Mouse (Mus musculus) midbrain, postnatal 0 days (tissue): ENCODE measurements around the gene Pmm1. TPM values are rescaled to one million over a fixed set of nuclear protein-coding genes. Genes with fewer than 3 reads are reported as not detected.
"Not testable (repeated sequence)": the region's sequence is repeated elsewhere in the genome, so short reads cannot be mapped to it uniquely, and the experiment has no call there.

Experiments used
- ATAC-seq: fragments of 200-750 bp; cut with Nextera tagmentation; 2 replicates; pipeline ENCODE4 v1.8.0; 2017; ENCODE audit warnings: moderate number of reproducible peaks, mild to moderate bottlenecking, moderate TSS enrichment, moderate library complexity; ENCODE audit not compliant: low FRiP score
- DNase-seq: peaks from one replicate; pipeline ENCODE4 v3.0.0-alpha.2; 2015; ENCODE audit warnings: low spot score
- H3K27ac ChIP-seq: fragments of 300-500 bp; sonication (generic); 2 replicates; pipeline ENCODE4 v1.5.1; 2014; ENCODE audit warnings: low read depth, mild to moderate bottlenecking, low read length, mixed read lengths
- H3K27me3 ChIP-seq: fragments of 300-500 bp; sonication (generic); 2 replicates; pipeline ENCODE4 v1.6.1; 2014; ENCODE audit warnings: low read length, control low read depth, mixed read lengths; ENCODE audit not compliant: insufficient read depth
- H3K36me3 ChIP-seq: fragments of 300-500 bp; sonication (generic); 2 replicates; pipeline ENCODE4 v1.6.1; 2014; ENCODE audit warnings: low read length, control low read depth, mixed read lengths; ENCODE audit not compliant: insufficient read depth
- H3K4me1 ChIP-seq: fragments of 300-500 bp; sonication (generic); 2 replicates; pipeline ENCODE4 v1.6.1; 2014; ENCODE audit warnings: mild to moderate bottlenecking, control low read depth, antibody characterized with exemption, low read length, mixed read lengths; ENCODE audit not compliant: insufficient read depth
- H3K4me2 ChIP-seq: fragments of 300-500 bp; sonication (generic); 2 replicates; pipeline ENCODE4 v1.6.1; 2014; ENCODE audit warnings: low read depth, mild to moderate bottlenecking, low read length, mixed read lengths; ENCODE audit not compliant: poor library complexity, severe bottlenecking
- H3K4me3 ChIP-seq: fragments of 300-500 bp; sonication (generic); 2 replicates; pipeline ENCODE4 v1.5.1; 2014; ENCODE audit warnings: low read depth, mild to moderate bottlenecking, low read length, moderate library complexity
- H3K9ac ChIP-seq: fragments of 300-500 bp; sonication (generic); replicated peaks from 2 replicates; pipeline ENCODE4 v1.6.1; 2014; ENCODE audit warnings: mild to moderate bottlenecking, low read length, moderate library complexity, mixed read lengths; ENCODE audit not compliant: poor library complexity, severe bottlenecking
- H3K9me3 ChIP-seq: fragments of 300-500 bp; sonication (generic); 2 replicates; pipeline ENCODE4 v1.6.1; 2016; ENCODE audit warnings: low read length, control low read depth
- CTCF ChIP-seq: IDR thresholded peaks from 2 replicates; pipeline ENCODE4 v1.5.1; 2016; ENCODE audit warnings: antibody characterized with exemption, mild to moderate bottlenecking
- WGBS: fragments of 180-500 bp; shearing (Covaris S2); extraction: QIAGEN DNeasy Blood & Tissue Kit; methylation state at CpG from one replicate; pipeline ENCODE4 v1.1.7; 2014; 5-methylcytosine and 5-hydroxymethylcytosine counted together
- polyA plus RNA-seq: library from polyadenylated mRNA; unstranded; fragments of >200 nt; fragmentation: Nextera tagmentation; extraction: Ambion mirVana; gene quantifications from 2 replicates; pipeline ENCODE4 v1.2.1, GENCODE M21; 2015
- total RNA-seq: library from RNA; depleted of rRNA; stranded (reverse); fragments of >200 nt; gene quantifications from 2 replicates; pipeline ENCODE4 v1.2.3, GENCODE M21; 2014

The Pmm1 gene
- total and polyA plus RNA-seq, 2 experiments from 2014 or later = 122 to 172 TPM

GRCm38 (mm10) chr15:81987646-81988045, 26.9 kb upstream of the Pmm1 start, which contains the start of gene Xrcc6:
Gene Xrcc6 (plus strand): TSS chr15:81987835.
- no peak within 1 kb of the TSS for H3K27ac ChIP-seq
- DNase-seq = no peak
- H3K4me2 ChIP-seq = no peak within 1 kb of the TSS
- H3K4me1 ChIP-seq = no peaks in the 10 kb centered on the region
- no peak within 1 kb of the TSS for H3K4me3 ChIP-seq
- WGBS = 81% methylated on average over 3 of the region's 3 CpGs
- peaks cover under 1% of the 10 kb centered on the region for H3K36me3 ChIP-seq
- TF ChIP-seq CTCF = no peak
- H3K9me3 ChIP-seq = no peaks in the 10 kb centered on the region
- no peaks in the 10 kb centered on the region for H3K27me3 ChIP-seq
- no peak for ATAC-seq
- no peak within 1 kb of the TSS for H3K9ac ChIP-seq

- H3K9ac ChIP-seq = no peak overlapping the region
- no peak overlapping the region for H3K4me2 ChIP-seq
- DNase-seq (peak; percentile 44), ATAC-seq (0 out of 2 replicates have a peak, but pooled peaks have one; percentile 34)
- 0 out of 2 replicates have a peak overlapping the region, but pooled peaks have one; percentile 38 for H3K27ac ChIP-seq
- WGBS = 53% methylated on average over 2 of the region's 2 CpGs
- no peaks in the 10 kb centered on the region for H3K36me3 ChIP-seq
- no peak overlapping the region for H3K4me3 ChIP-seq
- H3K4me1 ChIP-seq = no peaks in the 10 kb centered on the region
- no peaks in the 10 kb centered on the region for H3K9me3 ChIP-seq
- H3K27me3 ChIP-seq = no peaks in the 10 kb centered on the region
- no peak for TF ChIP-seq CTCF
Measured at GRCm38 (mm10) chr15:81985267-81986161, 24.8 kb upstream of the Pmm1 start.

- no peak for ATAC-seq
- no peak for DNase-seq
- Histone ChIP-seq H3K36me3 (no peaks in the 10 kb centered on the region), H3K27me3 (no peaks in the 10 kb centered on the region), H3K27ac (no peak overlapping the region), H3K4me3 (no peak overlapping the region), H3K9ac (no peak overlapping the region), H3K9me3 (no peaks in the 10 kb centered on the region), H3K4me2 (no peak overlapping the region), H3K4me1 (no peaks in the 10 kb centered on the region)
- 61% methylated on average over 1 of the region's 1 CpGs for WGBS
- no peak for TF ChIP-seq CTCF
Measured at GRCm38 (mm10) chr15:81982173-81982572, 21.4 kb upstream of the Pmm1 start.

GRCm38 (mm10) chr15:81980321-81980720, 19.6 kb upstream of the Pmm1 start, which contains the start of gene 1700029P11Rik:
Gene 1700029P11Rik (plus strand): TSS chr15:81980540.
- Histone ChIP-seq H3K9me3 (no peaks in the 10 kb centered on the region), H3K27me3 (no peaks in the 10 kb centered on the region), H3K27ac (no peak within 1 kb of the TSS), H3K9ac (no peak within 1 kb of the TSS), H3K36me3 (no peaks in the 10 kb centered on the region), H3K4me1 (no peaks in the 10 kb centered on the region), H3K4me3 (no peak within 1 kb of the TSS), H3K4me2 (no peak within 1 kb of the TSS)
- ATAC-seq = no peak
- WGBS = 95% methylated on average over 23 of the region's 23 CpGs
- no peak for DNase-seq
- TF ChIP-seq CTCF = no peak

- ATAC-seq, H3K9ac ChIP-seq, H3K9me3 ChIP-seq: not testable (repeated sequence)
Measured at GRCm38 (mm10) chr15:81975156-81975555, 14.4 kb upstream of the Pmm1 start.

GRCm38 (mm10) chr15:81970498-81970897, 9.8 kb upstream of the Pmm1 start:
- not testable (repeated sequence) for H3K27ac ChIP-seq, H3K4me2 ChIP-seq, H3K4me3 ChIP-seq, H3K9ac ChIP-seq, H3K9me3 ChIP-seq, ATAC-seq, H3K27me3 ChIP-seq, DNase-seq, H3K36me3 ChIP-seq, H3K4me1 ChIP-seq
- WGBS = 83% methylated on average over 4 of the region's 4 CpGs

More at GRCm38 (mm10) chr15:81975156-81975555, 14.4 kb upstream of the Pmm1 start:
- 91% methylated on average over 8 of the region's 8 CpGs for WGBS
- not testable (repeated sequence) for H3K27me3 ChIP-seq, DNase-seq, H3K27ac ChIP-seq, H3K4me1 ChIP-seq, H3K4me2 ChIP-seq, H3K36me3 ChIP-seq, H3K4me3 ChIP-seq

GRCm38 (mm10) chr15:81969635-81970034, 8.9 kb upstream of the Pmm1 start:
- H3K36me3 ChIP-seq, H3K4me2 ChIP-seq, H3K27ac ChIP-seq, H3K4me1 ChIP-seq, DNase-seq, H3K9ac ChIP-seq, H3K4me3 ChIP-seq, ATAC-seq, H3K9me3 ChIP-seq, H3K27me3 ChIP-seq: not testable (repeated sequence)
- 62% methylated on average over 6 of the region's 6 CpGs for WGBS
